Mouse (Mus musculus): ENCODE data around the gene Naa10.

- no peak for TF ChIP-seq CTCF (IDR thresholded peaks at IDR 0.05; ENCODE audit: borderline replicate concordance, extremely low read depth, insufficient read depth, insufficient read length)
- TF ChIP-seq POLR2A (IDR thresholded peaks at IDR 0.05; ENCODE audit: borderline replicate concordance, extremely low read depth, insufficient read depth, insufficient read length, poor library complexity, severe bottlenecking) = no peak
These were observed 40.3 kb downstream of the Naa10 start for GRCm38 (mm10) chrX:73881463-73881862.

Data from brain, embryonic 14.5 days (tissue).